In genomic region chr10:39732266-39733100, GRCm38 (mm10) we compare ENCODE assay signal across 8 mouse cellular contexts. TPM values are rescaled to one million over a fixed set of nuclear protein-coding genes. Genes with fewer than 3 reads are reported as not detected.
DNase-seq lines count a peak whose midpoint lies in the region; ATAC-seq and TF ChIP-seq lines count a peak whose summit lies in the region.

No protein-coding gene starts in this region.

- H3K27me3 ChIP-seq in heart, embryonic 10.5 days (ENCODE audit: insufficient read depth, poor library complexity, severe bottlenecking): no peaks in the 10 kb centered on the region
- H3K27me3 ChIP-seq in kidney, embryonic 16.5 days (ENCODE audit: insufficient read depth, low read length): no peaks in the 10 kb centered on the region
- no peaks in the 10 kb centered on the region for H3K27me3 ChIP-seq in liver, adult 2 months (ENCODE audit: control insufficient read depth, insufficient read depth, low read length)

- peak; percentile 94 for DNase-seq in A20 (ENCODE audit: low read depth, low spot score)
- peak; percentile 92 for DNase-seq in heart, embryonic 10.5 days (ENCODE audit: low spot score)
- DNase-seq in liver, adult 2 months (ENCODE audit: extremely low read depth, low read depth, low spot score): peak; percentile 37
- DNase-seq in spleen, postnatal 4 days (ENCODE audit: low spot score in 2 of 2): peak; percentile 75 to 87

- H3K9ac ChIP-seq in kidney, embryonic 16.5 days (replicated peaks; ENCODE audit: low read length): peak overlapping the region; percentile 93
- H3K9ac ChIP-seq in liver, adult 2 months (ENCODE audit: low read depth, low read length): peak overlapping the region; percentile 97

- peak overlapping the region; percentile 70 for H3K4me2 ChIP-seq in kidney, embryonic 16.5 days (replicated peaks; ENCODE audit: low read depth, low read length)

- H3K4me1 ChIP-seq in bone marrow, adult 2 months (ENCODE audit: control insufficient read depth, insufficient read depth, low read length): no peaks in the 10 kb centered on the region; the same call in 1 of the 2 replicates
- no peaks in the 10 kb centered on the region for H3K4me1 ChIP-seq in embryonic fibroblast, embryonic 13.5 days (ENCODE audit: control insufficient read depth, insufficient read depth, low read length)
- H3K4me1 ChIP-seq in heart, embryonic 10.5 days: peaks cover 8% of the 10 kb centered on the region; the same call in 1 of the 2 replicates
- peaks cover 19% of the 10 kb centered on the region for H3K4me1 ChIP-seq in kidney, embryonic 16.5 days (ENCODE audit: insufficient read depth, low read length)
- H3K4me1 ChIP-seq in liver, adult 2 months (ENCODE audit: control insufficient read depth, insufficient read depth, low read length): 0 out of 2 replicates have a peak, but pooled peaks cover 1% of the 10 kb centered on the region

- peak overlapping the region; percentile 98 for H3K27ac ChIP-seq in bone marrow, adult 2 months (ENCODE audit: control insufficient read depth, insufficient read depth, low read depth, low read length, poor library complexity)
- peak overlapping the region; percentile 86 for H3K27ac ChIP-seq in embryonic fibroblast, embryonic 13.5 days (ENCODE audit: insufficient read depth, low read length)
- H3K27ac ChIP-seq in heart, embryonic 10.5 days: peak overlapping the region; percentile 99
- peak overlapping the region; percentile 100 for H3K27ac ChIP-seq in kidney, embryonic 16.5 days (ENCODE audit: low read length)
- H3K27ac ChIP-seq in liver, adult 2 months (replicated peaks; ENCODE audit: insufficient read depth, low read depth, low read length): peak overlapping the region; percentile 83

- 0 out of 2 replicates have a peak, but pooled peaks cover 4% of the 10 kb centered on the region for H3K36me3 ChIP-seq in heart, embryonic 10.5 days
- H3K36me3 ChIP-seq in kidney, embryonic 16.5 days (ENCODE audit: insufficient read depth, low read length): no peaks in the 10 kb centered on the region
- H3K36me3 ChIP-seq in liver, adult 2 months (ENCODE audit: control insufficient read depth, insufficient read depth, low read length): no peaks in the 10 kb centered on the region

- peak; percentile 49; the same call in 1 of the 2 replicates for TF ChIP-seq CTCF in bone marrow, adult 2 months (IDR thresholded peaks at IDR 0.05; ENCODE audit: control insufficient read depth, insufficient read depth, low read length)
- peak; percentile 47; the same call in 1 of the 2 replicates for TF ChIP-seq CTCF in embryonic fibroblast, embryonic 13.5 days (IDR thresholded peaks at IDR 0.05; ENCODE audit: borderline replicate concordance, insufficient read depth, low read length)
- peak; percentile 74 for TF ChIP-seq CTCF in liver, adult 2 months (IDR thresholded peaks at IDR 0.05; ENCODE audit: low read depth, low read length)

- TF ChIP-seq POLR2A in bone marrow, adult 2 months (IDR thresholded peaks at IDR 0.05; ENCODE audit: borderline replicate concordance, control insufficient read depth, low read depth, low read length): peak; percentile 23; the same call in 1 of the 2 replicates
- TF ChIP-seq POLR2A in embryonic fibroblast, embryonic 13.5 days (IDR thresholded peaks at IDR 0.05; ENCODE audit: low read depth, low read length): no peak
- 0 out of 2 replicates have a peak, but pooled peaks have one; percentile 12 for TF ChIP-seq POLR2A in liver, adult 2 months (IDR thresholded peaks at IDR 0.05; ENCODE audit: extremely low read depth, insufficient read depth, low read length)

- ATAC-seq in kidney, embryonic 16.5 days (ENCODE audit: low FRiP score, low TSS enrichment): peak; percentile 52
- peak; percentile 32; the same call in 1 of the 2 replicates for ATAC-seq in monocyte, adult 5-6 weeks (replicated peaks; ENCODE audit: insufficient number of reproducible peaks, low FRiP score, low TSS enrichment, poor library complexity, severe bottlenecking)

- H3K79me2 ChIP-seq in liver, adult 2 months (ENCODE audit: control insufficient read depth, insufficient read depth, low read length): peaks cover 3% of the 10 kb centered on the region; the same call in 1 of the 2 replicates

- H3K4me3 ChIP-seq in bone marrow, adult 2 months (replicated peaks; ENCODE audit: control insufficient read depth, low read depth, low read length): peak overlapping the region; percentile 85
- peak overlapping the region; percentile 81 for H3K4me3 ChIP-seq in embryonic fibroblast, embryonic 13.5 days (ENCODE audit: insufficient read depth, low read length)
- peak overlapping the region; percentile 90 for H3K4me3 ChIP-seq in heart, embryonic 10.5 days
- peak overlapping the region; percentile 90 for H3K4me3 ChIP-seq in kidney, embryonic 16.5 days (ENCODE audit: low read length)
- peak overlapping the region; percentile 81 for H3K4me3 ChIP-seq in liver, adult 2 months (ENCODE audit: insufficient read depth, low read depth, low read length)

- under 1% methylated on average over 104 of the region's 105 CpGs for WGBS in bone marrow, adult 2 months
- WGBS in heart, embryonic 10.5 days: under 1% methylated on average over 93 of the region's 105 CpGs
- WGBS in kidney, embryonic 16.5 days: under 1% methylated on average over 78 of the region's 105 CpGs
- under 1% methylated on average over 95 of the region's 105 CpGs for WGBS in liver, adult 2 months

- H3K9me3 ChIP-seq in heart, embryonic 10.5 days: no peaks in the 10 kb centered on the region
- no peaks in the 10 kb centered on the region for H3K9me3 ChIP-seq in kidney, embryonic 16.5 days (ENCODE audit: low read length)

RNA-seq across cellular contexts. Expression of gene Rev3l, which starts 0.6 kb away (rescaled TPM):
- 5.6 and 6.0 TPM in 2 replicates for polyA plus RNA-seq in bone marrow, adult 2 months (2011; ENCODE audit: insufficient read depth, insufficient read length, low replicate concordance, missing spikeins)
- polyA plus RNA-seq in embryonic fibroblast, embryonic 13.5 days (2011; ENCODE audit: insufficient read length, low read depth, missing spikeins): 34.4 and 40.9 TPM in 2 replicates
- 10.8 and 13.1 TPM in 2 replicates for polyA plus RNA-seq in heart, embryonic 10.5 days (2016; fragmentation: Nextera tagmentation; extraction: Ambion mirVana)
- 13.8 and 15.9 TPM in 2 replicates for polyA plus RNA-seq in kidney, embryonic 16.5 days (2015; fragmentation: Nextera tagmentation; extraction: Ambion mirVana)
- 11.1 and 17.0 TPM in 2 replicates for total RNA-seq in liver, adult 2 months (2014; rRNA removed)
- 4.7 and 5.0 TPM in 2 replicates for polyA plus RNA-seq in liver, adult 2 months (2012; rRNA removed)
- 15.5 to 32.1 TPM (median 16.0 TPM) in 3 replicates for total RNA-seq in monocyte, adult 5-6 weeks (2017)

Comparison
In these comparisons a context has a peak if more than half of its experiments do, and no peak if none do; other contexts are left out.
1. Peak in every context shown above with its lines: DNase-seq, ATAC-seq, H3K4me3 ChIP-seq and H3K27ac ChIP-seq.
2. DNase-seq: peak in every context shown above with its lines; median percentile 94 in A20; 92 in heart, embryonic 10.5 days; 81 in spleen, postnatal 4 days; 37 in liver, adult 2 months.